Mouse (Mus musculus) yolk sac, embryonic 10.5 days (tissue): Measurements from ENCODE around the gene 4932438H23Rik.

Source experiments
- DNase-seq: peaks from one replicate; pipeline ENCODE4 v3.0.0-alpha.2; 2017; ENCODE audit warnings: low spot score

Gene 4932438H23Rik

DNA sequence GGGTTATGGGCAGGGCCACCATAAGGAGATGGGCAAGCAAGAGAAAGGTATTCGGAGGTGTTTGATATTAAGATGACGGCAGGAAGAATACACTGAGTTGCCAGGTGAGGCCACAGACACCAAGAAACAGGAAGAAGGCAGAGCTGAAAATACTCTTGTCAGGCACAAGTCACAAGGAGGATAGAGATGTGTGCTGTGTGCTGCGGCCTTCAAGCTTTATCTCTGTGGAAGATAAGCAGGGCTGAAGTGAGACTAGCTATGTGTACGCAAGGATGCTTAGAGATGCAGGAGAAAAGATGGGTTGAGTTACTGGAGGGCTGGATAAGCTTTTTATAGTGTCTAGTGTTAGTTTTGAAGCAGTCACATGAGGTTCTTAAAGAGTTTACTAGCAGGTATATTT lies 37.7 kb downstream of the 4932438H23Rik start:
- no peak for DNase-seq

DNA sequence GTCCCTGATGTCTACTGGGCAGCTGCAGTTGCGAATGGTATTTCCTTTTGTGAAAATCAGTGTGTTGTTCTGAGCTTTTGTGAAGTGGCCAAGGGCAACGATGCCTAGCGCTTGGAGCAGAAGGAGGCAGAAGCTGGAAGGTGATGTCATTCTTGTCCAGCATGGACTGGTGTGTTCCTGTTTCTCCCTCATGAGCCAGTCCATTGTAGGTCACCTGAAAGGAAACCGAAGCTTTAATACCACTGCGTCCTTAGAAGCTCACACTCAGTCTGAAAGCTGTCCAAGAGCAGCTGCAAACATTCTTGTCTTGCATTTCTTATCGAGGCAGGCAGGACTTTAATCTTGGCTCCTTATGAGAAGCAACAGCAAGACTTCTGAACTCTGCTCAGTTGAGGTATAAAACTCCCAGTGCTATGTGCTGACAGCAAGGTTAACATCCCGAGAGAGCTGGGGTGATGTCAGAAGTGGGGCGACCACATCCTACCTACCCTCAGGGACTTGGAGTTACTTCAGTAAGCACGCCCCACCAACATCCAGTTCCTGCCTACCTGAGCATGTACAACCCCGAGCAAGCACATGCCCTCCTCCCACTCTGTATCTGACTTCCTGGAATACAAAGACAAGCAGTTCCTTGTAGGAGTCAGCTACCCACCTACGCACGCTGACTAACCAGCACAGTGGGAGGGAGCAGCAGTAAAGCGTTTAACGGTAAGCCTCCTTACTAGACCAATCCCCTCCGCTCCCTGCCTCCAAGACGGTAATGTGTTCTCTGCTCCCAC lies 38.7 kb downstream of the 4932438H23Rik start:
- peak; percentile 22 for DNase-seq

DNA sequence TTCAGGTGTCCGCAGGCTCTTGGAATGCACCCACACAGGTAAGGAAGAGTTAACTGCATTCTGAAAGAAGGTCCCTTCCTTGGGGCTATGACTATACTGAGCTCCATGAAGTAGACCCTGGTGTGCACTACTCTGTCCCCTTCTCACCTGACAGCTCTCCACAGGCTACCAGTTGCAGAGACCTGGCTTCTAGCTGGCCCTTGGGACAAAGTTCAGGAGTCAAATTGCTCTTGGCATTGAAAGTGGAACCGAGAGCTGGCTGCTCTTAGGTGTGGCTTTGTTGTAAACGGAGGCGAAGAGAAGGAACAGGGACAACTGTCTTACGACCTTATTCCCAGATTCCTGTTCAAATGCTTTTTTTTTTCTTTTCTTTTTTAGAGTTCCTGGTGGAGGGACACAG lies 39.8 kb downstream of the 4932438H23Rik start:
- DNase-seq = no peak

DNA sequence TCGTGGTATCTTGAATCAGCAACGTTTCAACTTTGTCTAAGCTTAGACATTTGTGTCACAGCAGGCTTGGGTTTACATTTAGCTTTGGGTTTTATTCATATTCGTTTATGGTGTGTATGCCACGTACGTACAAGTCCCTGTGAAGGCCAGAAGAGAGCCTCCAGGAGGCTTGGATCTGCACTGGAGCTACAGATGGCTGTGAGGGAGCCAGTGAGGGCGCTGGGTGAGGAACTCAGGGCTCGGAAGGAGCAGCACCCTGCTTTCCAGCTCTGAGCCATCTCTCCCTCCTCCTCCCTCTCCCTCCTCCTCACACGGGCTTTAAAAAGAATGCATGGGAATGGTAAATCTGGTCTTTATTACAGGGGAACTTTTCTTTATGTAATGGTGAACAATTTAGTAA lies 41.3 kb downstream of the 4932438H23Rik start:
- DNase-seq = no peak

DNA sequence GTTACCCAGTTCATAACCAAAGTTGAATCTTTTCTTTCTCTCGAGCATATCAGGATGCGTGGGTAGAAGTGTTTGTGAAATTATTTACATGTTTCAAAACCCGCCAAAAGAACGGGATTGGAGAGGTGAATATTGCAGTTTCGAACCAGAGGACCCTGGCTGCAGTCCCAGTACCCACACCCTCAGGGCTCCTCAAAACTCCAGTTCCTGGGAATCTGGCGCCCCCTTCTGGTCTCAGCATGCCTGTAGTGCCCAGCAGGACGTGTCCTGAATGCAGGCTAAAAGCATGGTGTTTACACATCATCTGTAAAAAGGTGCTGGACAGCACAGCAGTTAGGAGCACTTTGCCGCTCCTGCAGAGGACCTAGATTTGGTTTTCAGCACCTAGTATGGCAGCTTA lies 49.4 kb downstream of the 4932438H23Rik start:
- DNase-seq = no peak

DNA sequence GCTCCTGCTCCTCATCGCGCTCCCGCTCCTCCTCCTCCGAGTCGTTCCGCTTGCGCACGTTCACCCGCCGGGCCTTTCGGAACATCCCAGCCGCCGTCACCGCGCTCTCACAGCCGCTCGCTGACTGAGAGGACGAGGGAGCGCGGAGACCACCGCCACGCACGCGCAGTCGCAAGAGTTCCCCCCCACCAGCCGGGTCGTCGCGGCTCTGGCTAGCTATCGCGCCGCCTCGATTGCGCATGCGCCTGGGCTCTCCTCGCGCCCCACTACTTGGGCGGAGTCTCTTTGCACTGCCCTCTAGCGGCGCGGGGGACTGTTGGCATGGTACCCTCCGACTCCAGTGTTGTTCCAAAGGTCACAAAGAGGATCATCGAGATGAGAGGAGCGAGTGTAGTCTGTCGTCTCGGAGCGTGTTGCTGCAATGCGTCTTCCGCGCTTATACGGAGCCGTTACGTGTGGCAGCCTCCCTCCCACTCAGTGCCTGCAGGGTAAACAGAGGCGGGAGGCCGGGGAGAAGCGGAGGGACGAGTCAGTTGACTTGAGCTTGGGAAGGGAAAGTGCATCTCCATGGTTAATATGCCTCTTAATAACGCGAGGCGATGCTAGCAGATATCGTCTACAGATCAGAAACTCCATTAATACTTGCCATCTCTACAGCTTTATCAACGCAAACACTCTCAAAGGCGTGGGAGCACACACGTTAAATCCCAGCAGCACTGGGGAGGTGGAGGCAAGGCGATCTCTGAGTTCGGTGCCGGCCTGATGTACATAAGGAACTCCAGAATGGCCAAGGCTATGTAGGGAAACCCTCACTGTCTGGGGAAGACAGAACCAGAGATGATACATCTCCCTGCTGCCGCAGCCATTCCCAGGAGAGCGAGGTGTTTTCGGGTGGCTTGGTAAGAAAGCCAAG lies 50.4 kb downstream of the 4932438H23Rik start, which contains the start of gene Paxbp1:
TSS of gene Paxbp1 (minus strand) at position 274 of the 913 bp plus-strand sequence.
- peak; percentile 99 for DNase-seq

DNA sequence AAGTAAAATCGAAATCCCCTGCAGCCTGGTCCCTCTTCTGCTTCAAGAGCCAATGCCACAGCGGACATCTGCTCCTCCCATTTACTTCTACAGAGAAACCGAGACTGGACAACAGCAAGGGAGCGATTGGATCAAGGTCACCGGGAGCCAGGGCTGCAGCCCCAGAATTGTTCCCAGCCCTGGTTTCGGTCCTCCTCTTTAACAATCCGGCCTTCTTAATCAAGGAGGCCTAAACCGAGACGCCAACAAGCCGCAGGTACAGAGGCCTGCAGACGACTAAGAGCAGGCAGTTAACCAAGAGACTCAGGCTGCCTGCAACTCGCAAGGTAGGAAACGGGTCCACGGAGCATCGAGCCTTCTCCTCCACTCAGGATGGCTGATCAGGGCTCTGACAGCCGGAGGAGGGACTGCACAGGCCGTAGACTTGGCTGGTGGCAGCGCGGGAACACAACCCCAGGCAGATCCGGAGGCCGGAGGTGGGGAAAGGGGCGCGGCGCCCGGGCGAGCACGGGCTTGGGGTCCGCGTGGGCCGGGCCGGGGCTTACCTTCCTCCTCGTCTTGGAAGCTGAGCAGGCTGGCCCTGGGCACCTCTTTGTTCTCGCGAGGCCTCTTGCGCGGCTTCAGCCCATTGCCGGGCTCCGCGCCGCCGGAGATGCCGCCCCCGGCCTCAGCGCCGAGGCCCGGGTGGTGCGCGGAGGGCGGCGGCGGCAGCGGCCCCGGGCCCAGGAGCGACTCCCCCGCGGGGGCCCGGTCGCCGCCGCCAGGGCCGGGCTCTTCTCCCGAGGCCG lies 51.3 kb downstream of the 4932438H23Rik start:
- DNase-seq = peak; percentile 70

DNA sequence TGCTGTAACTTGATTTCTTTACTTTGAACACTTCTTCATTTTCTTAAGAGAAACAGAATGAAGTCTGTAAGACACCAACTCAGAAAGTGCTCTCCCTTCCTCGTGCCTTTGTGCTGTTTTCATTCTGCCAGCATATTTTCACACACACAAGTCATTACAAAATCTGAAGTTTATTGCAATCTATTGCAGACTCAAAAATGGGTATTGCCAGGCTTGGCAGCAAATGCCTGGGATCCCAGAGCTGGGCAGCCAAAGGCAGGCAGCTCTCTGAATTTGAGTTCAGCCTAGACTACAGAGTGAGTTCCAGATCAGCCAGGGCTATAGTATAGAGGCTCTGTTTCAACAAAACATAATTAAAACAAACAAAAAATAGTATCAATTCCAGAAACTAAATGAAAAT lies 52.3 kb downstream of the 4932438H23Rik start:
- no peak for DNase-seq

DNA sequence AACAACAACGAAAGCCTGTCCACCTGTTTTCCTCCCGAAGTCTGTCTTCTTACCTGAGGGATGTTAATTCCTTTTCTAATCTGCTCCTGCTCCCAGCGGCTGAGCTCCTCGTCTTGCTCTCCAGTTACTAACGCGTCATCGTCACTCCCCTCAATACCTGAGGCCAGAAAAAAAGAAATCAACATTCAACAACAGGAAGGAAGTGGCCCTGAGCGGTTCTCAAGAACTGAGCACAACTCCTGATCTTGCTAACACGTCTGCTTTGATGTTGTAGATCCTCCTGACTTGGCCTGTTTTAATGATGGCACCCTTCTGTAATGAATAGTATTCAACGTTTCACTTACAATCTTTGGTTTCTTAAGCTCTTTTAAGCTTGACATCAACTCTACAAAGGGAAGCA lies 59.1 kb downstream of the 4932438H23Rik start:
- no peak for DNase-seq

DNA sequence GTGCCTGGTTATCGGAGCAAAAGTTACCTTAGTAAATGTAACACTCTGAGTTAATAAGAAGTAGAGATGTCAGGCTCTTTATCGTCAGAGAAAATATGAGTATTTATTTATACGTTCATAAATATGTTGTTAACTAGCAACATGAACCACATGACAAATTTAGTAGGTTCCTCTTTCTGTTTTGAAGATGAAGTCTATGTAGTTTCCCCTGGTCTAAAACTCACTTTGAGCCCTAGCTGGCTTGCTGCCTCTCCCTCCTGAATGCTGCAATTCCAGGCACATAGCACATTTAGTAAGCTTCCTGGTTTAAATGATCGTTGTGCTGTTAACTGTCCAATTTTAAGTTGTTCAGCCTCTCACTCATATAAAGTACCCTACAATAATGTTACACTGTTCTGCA lies 64.2 kb downstream of the 4932438H23Rik start:
- DNase-seq = no peak

DNA sequence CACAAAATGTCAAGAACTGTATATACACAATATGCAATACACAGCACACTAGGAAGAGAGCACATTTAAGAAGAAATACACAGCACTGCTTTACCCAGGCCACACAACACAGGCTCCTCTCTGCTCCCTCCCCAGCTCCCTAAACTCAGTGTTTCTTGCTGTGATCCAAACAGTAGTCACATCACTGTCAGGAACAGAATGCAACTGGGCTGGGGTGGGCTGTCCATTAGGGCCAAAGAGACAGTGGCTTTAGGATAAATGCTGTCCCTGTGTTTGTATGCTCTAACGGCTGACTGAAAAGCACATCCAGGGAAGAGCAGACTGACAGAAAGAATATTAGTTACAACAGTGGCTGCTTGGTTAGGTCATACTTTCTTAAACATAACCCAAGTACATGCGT lies 65.0 kb downstream of the 4932438H23Rik start:
- DNase-seq = no peak

DNA sequence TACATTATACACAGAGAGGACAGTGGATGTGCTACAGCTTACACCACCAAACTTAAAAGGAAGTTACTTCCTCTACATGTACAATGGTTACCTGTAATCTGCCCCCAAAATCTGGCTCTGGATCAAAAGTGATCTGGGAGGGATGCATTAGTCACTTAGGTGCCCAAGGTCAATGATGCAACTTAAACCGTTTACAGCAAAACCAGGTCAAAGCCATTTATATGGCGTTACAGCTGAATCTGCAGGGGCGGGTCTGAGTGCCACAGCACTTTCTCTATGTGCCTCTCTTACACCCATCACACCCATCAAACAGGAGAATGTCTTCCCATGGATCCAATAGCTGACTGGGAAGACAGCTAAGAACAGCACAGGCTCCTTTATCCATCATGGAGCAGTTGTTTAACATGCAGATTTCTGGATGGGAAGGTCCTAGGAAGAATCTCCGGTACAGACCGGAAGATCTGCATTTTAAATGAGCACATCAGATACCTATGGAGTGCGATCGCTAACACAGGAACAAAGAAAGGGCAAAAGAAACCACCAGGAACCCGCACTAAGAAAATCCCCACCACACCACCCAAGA lies 65.7 kb downstream of the 4932438H23Rik start:
- DNase-seq = no peak

DNA sequence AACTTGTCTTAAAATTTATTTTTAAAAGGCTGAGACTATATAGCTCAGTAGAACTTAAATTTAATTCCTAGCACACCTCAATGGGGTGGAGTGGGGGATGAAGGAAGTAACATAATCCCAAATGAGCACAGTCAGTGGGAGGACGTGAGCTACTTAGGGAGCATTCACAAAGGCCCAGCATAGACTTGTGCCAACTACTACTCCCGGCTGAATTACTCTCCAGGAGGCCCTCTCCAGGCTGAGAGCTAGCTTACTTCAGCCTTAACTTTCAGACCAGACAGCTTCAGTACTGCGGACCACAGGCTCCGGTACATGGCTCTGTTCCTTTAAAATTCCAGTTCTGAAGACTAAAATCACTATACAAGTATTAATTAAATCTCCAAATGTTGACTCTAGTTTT lies 68.6 kb downstream of the 4932438H23Rik start:
- DNase-seq = no peak

DNA sequence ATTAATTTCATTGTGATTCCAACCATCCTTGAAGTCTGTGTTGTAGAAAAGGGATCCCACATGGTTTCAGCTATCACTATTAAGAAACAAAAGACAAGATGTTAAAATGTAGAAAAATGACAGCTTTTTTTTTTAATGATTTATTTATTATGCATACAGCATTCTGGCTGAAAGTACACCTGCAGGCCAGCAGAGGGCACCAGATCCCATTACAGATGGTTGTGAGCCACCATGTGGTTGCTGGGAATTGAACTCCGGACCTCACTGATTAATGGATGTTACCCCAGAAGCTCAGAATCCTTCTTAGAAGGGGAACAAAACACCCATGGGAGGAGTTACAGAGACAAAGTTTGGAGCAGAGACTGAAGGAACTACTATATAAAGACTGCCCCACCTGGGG lies 71.5 kb downstream of the 4932438H23Rik start:
- DNase-seq = no peak

DNA sequence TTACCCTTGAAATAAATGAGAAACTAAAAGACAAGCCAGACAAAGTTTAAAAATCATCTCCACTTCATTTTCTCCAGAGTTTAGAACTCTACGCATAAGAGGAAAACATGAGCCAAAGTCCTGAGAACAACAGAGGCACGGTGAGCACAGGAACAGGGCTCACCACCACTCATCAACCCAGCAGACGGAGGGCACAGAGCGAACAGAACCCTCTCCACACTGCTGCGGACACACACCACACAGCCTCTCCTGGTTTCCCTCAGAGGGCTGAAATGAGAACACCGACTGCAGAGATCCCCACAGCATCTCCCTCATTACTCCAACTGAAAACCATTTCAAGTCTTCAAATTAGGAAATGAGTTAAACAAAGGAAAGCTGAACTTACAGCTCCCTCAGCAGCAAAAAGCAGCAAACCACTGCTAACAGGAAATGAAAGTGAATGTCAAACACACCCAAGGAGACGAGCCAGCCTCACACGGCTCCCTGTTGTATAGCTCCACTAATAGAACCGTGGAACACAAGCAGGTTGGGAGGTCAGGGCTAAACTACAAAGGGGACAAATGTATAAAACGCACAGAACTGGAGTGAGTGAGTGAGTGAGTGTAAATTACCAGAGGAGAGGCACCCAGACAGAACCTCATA lies 74.0 kb downstream of the 4932438H23Rik start:
- DNase-seq = no peak

DNA sequence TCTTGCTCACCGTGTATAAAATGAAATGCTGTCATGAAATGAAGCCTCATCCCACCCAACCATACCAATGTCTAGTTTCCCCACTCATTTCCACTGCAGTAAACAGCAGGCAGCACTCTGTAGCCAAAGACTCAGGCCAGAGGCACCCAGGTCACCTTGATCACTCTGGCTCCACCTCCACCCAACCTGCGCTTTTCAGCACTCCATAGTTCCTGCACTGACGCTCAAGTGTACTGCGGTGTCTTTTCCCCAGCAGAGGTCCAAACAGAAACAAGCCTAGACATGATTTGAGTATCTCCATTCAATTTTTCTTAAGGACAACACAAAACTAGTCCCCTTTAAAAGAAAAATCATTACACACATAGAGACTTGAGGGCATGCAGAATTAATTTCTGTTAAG lies 75.4 kb downstream of the 4932438H23Rik start:
- DNase-seq = no peak

DNA sequence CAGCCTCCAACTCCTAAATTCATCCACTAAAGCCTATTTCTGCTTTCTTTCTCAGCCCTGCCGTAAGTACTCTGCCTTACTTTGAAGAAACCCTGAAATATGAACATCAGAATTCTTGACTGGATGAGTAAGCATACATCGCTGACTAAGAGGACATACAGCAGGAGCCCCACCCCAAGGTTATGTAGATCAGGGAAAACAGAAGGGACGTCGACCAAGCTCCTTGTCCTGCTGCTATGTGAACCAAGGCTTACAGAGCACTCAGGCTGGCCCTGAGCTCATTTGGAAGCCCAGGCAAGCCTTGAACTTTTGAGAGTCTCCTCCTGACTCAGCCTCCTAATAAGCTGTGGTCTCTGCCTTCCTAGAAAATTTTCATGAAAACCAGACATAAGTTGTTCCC lies 79.2 kb downstream of the 4932438H23Rik start:
- DNase-seq = no peak

DNA sequence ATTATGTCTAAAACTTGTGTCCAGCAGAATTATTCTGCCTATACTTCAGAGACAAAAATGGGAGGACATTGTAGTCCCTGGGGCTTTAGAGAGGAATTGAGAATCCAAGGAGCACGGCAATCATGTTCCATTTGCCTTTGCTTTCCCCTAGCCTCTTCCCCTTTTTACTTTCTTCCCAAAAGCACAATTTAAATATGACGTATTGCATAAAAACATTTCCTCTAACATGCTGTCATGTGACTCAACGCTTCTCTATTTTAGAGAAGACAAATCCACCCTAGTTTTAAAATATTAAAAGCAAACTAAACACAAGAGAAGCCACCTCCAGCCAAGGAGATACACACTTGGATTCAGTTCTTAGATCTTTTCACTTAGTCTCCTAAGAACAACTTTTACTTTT lies 83.1 kb downstream of the 4932438H23Rik start:
- no peak for DNase-seq

DNA sequence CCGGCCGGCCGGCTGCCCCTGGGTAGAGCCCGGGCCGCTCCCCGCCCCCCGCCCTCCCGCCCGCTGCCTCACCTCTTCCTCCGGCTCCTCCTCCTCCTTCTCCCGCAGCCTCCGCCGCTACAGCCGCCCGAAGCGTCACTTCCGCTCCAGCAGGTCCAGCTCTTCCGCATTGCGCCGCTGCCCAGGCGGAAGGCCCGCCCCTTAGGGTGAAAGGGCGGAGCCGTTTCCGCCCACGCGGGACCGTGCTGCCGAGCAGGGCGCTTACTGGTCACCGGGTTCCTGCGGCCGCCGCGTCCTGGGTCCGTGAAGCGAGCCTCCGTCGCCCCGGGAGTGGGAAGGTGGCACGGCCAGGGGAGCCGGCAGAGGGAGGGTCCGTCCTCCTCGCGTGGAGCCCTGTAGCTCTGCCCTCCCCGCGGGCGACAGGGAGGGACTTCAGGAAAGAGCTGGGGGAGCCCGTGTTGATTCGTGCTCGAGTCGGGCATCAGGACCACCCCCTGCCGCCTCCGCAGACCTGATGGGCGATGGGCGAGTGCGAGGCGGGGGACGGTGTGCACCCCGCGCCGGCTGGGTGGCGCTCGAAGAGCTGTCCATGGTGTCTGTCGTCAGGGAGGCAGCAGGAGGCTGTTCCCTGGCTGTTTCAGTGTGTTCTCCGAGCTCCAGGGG lies 83.8 kb downstream of the 4932438H23Rik start, which contains the start of gene Synj1:
TSS of gene Synj1 (minus strand) at position 288 of the 663 bp plus-strand sequence.
- DNase-seq = peak; percentile 93

DNA sequence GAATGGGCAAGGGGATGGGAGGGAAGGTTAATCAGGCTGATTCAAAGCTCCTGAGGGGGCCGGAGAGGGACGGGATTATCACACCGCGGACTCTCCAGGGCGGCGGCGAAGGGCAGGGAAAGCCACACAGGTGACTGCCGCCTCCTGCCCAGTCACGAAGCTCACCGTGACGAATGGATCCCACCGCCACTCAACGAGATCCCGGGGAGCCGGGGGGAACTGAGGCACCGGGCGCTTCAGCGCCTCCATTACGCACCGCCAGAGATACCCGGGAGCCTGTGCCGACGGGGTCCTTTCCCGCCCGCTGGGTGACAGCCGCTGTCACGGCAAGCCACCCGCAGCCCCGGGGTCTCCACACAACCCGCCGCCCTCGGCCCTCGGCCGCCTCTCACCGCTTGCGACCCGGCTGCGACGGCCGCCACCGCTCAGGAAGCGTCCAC lies 84.3 kb downstream of the 4932438H23Rik start:
- no peak for DNase-seq
